Mouse (Mus musculus): ENCODE data around the gene Pate2.

GRCm38 (mm10) chr9:35520631-35521348 lies 49.3 kb upstream of the Pate2 start:
- no peak for TF ChIP-seq TAL1 (IDR thresholded peaks at IDR 0.05; ENCODE audit: low read length)
- TF ChIP-seq GATA1 (IDR thresholded peaks at IDR 0.05; ENCODE audit: low read length), result no peak
